Mouse (Mus musculus): ENCODE data around the gene Gng13. TPM values are rescaled to one million over a fixed set of nuclear protein-coding genes. Genes with fewer than 3 reads are reported as not detected.

Gene Gng13
- polyA plus RNA-seq, 1 experiment = 0.24 TPM

DNA sequence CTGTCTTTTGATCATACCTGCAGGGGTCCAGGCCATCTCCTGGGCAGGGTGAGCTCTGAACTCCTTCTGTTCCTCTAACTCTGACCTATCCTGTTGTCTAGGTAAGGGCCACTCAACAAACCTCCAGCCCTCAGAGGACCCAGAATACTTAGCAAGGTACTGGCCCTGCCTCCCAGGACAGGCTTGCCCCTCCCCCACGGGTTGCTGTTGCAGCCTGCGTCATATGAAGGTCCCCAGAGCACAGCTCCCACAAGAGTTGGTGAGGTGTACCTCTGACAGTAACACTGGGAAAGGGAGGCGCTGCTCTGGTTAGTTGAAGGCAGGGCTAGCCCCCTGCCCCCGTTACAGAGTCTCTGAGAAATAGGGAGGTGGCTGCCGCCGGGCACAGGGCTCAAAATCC is 841 bp upstream of the Gng13 start:
- H3K4me2 ChIP-seq (ENCODE audit: low read depth) = no peak overlapping the region
- H3K79me2 ChIP-seq (ENCODE audit: control insufficient read depth, insufficient read depth) = no peaks in the 10 kb centered on the region
- TF ChIP-seq MAX (IDR thresholded peaks at IDR 0.05; ENCODE audit: low read depth) (no peak), POLR2A (IDR thresholded peaks at IDR 0.05; ENCODE audit: insufficient read length, low read depth) (no peak), MYOD1 (IDR thresholded peaks at IDR 0.05; ENCODE audit: control insufficient read depth in 1 of 3, insufficient read length in 2 of 3, low read depth in 2 of 3) (no peak), E2F4 (IDR thresholded peaks at IDR 0.05; ENCODE audit: insufficient read depth) (no peak)
- no peak overlapping the region for H3ac ChIP-seq (ENCODE audit: control insufficient read depth, insufficient read length)
- H3K27me3 ChIP-seq (ENCODE audit: control insufficient read depth, insufficient read depth, insufficient read length) = peaks cover 29% of the 10 kb centered on the region
- H3K36me3 ChIP-seq (ENCODE audit: control insufficient read depth, insufficient read depth) = no peaks in the 10 kb centered on the region
- no peak overlapping the region for H3K4me3 ChIP-seq

DNA sequence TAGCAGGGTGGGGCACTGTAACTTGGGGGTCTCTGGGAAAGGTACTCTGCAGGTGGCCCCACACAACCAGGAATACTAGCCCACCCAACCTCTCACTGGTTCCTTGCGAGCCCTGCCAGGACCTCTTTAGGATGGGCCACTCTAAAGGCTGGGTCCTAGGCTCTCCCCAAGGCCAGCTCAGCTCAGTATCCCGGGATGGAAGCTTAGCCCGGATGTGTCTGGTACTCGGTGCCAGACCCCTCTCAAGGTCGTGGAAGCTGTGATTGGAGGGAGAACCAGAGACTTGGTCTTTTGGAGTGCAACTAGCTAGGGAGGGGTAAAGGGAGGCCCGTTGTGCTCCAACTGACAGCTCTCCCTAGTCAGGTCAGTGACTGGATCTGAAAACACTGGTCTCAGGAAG is 720 bp downstream of the Gng13 start:
- TF ChIP-seq TCF12 (IDR thresholded peaks at IDR 0.05; ENCODE audit: insufficient read depth, poor library complexity, severe bottlenecking) (no peak), E2F4 (IDR thresholded peaks at IDR 0.05; ENCODE audit: insufficient read depth) (no peak), USF1 (IDR thresholded peaks at IDR 0.05; ENCODE audit: low read depth) (no peak), SRF (IDR thresholded peaks at IDR 0.05; ENCODE audit: control insufficient read depth, insufficient read length, low read depth) (no peak), MAX (IDR thresholded peaks at IDR 0.05; ENCODE audit: low read depth) (no peak), MYOD1 (IDR thresholded peaks at IDR 0.05; ENCODE audit: control insufficient read depth in 1 of 3, insufficient read length in 2 of 3, low read depth in 2 of 3) (no peak), POLR2A (IDR thresholded peaks at IDR 0.05; ENCODE audit: insufficient read length, low read depth) (no peak), REST (IDR thresholded peaks at IDR 0.05; ENCODE audit: insufficient read depth, insufficient read length) (no peak)
- Histone ChIP-seq H3K4me2 (ENCODE audit: low read depth) (no peak overlapping the region), H3K4me3 (no peak overlapping the region), H3K79me2 (ENCODE audit: control insufficient read depth, insufficient read depth) (no peaks in the 10 kb centered on the region), H3ac (ENCODE audit: control insufficient read depth, insufficient read length) (no peak overlapping the region), H3K27me3 (ENCODE audit: control insufficient read depth, insufficient read depth, insufficient read length) (peaks cover 29% of the 10 kb centered on the region), H3K36me3 (ENCODE audit: control insufficient read depth, insufficient read depth) (no peaks in the 10 kb centered on the region)

DNA sequence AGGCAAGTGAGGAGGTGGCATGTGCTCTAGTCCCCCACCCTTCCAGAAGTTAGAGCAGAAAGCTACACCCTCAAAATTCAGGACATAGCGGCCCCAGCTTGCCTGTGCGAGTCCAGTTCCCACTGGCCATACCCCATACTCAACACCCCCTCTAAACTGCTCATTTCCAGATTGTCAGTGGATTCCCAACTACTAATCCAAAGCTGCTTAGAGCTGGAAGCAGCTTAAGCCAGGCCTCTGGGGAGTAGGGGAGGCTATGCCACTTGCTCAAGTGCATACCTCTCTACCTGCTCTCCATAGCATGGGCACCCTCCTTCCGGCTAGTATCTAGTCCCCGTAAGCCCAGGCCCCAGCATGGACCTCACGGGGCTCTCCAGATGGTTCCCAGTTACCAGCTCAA is 4.5 kb downstream of the Gng13 start:
- Histone ChIP-seq H3K4me2 (ENCODE audit: low read depth) (no peak overlapping the region), H3K79me2 (ENCODE audit: control insufficient read depth, insufficient read depth) (no peaks in the 10 kb centered on the region), H3K27me3 (ENCODE audit: control insufficient read depth, insufficient read depth, insufficient read length) (peaks cover 15% of the 10 kb centered on the region), H3K36me3 (ENCODE audit: control insufficient read depth, insufficient read depth) (no peaks in the 10 kb centered on the region), H3ac (ENCODE audit: control insufficient read depth, insufficient read length) (no peak overlapping the region), H3K4me3 (no peak overlapping the region)
- TF ChIP-seq TCF12 (IDR thresholded peaks at IDR 0.05; ENCODE audit: insufficient read depth, poor library complexity, severe bottlenecking) (no peak), POLR2AphosphoS2 (IDR thresholded peaks at IDR 0.05; ENCODE audit: insufficient read length, low read depth) (no peak), MAX (IDR thresholded peaks at IDR 0.05; ENCODE audit: low read depth) (no peak), REST (IDR thresholded peaks at IDR 0.05; ENCODE audit: insufficient read depth, insufficient read length) (no peak), MYOG (IDR thresholded peaks at IDR 0.05; ENCODE audit: control insufficient read depth in 1 of 3, insufficient read depth in 1 of 3, insufficient read length in 2 of 3, low read depth in 2 of 3) (no peak), TCF3 (IDR thresholded peaks at IDR 0.05; ENCODE audit: insufficient read length, low read depth) (no peak), POLR2A (IDR thresholded peaks at IDR 0.05; ENCODE audit: insufficient read length, low read depth) (no peak), CEBPB (IDR thresholded peaks at IDR 0.05; ENCODE audit: insufficient read depth, poor library complexity, severe bottlenecking) (no peak), USF1 (IDR thresholded peaks at IDR 0.05; ENCODE audit: low read depth) (no peak), SRF (IDR thresholded peaks at IDR 0.05; ENCODE audit: control insufficient read depth, insufficient read length, low read depth) (no peak), MYOD1 (IDR thresholded peaks at IDR 0.05; ENCODE audit: control insufficient read depth in 1 of 3, insufficient read length in 2 of 3, low read depth in 2 of 3) (no peak), E2F4 (IDR thresholded peaks at IDR 0.05; ENCODE audit: insufficient read depth) (no peak)

DNA sequence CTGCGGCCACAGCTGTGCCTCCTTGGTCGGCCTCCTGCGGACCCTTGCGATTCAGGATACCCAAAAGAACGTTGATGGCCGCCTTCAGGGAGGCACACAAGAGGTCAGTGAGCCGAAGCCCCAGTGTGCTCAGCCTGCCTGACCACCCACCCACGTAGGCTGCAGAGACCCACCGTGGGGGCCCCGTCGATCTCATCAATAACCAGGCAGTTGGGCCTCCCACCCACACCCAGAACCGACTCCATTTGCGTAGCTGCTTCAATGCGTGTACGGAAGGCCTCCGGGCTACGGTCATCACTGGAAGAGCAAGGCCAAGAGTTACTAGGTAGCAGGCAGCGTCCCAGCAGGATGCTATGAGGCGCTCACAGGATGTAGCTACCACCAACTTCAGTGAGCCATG is 6.5 kb downstream of the Gng13 start:
- Histone ChIP-seq H3K27me3 (ENCODE audit: control insufficient read depth, insufficient read depth, insufficient read length) (no peaks in the 10 kb centered on the region), H3K79me2 (ENCODE audit: control insufficient read depth, insufficient read depth) (peaks cover 3% of the 10 kb centered on the region), H3K36me3 (ENCODE audit: control insufficient read depth, insufficient read depth) (no peaks in the 10 kb centered on the region), H3K4me2 (ENCODE audit: low read depth) (no peak overlapping the region), H3ac (ENCODE audit: control insufficient read depth, insufficient read length) (no peak overlapping the region), H3K4me3 (no peak overlapping the region)
- TF ChIP-seq MYOG (IDR thresholded peaks at IDR 0.05; ENCODE audit: control insufficient read depth in 1 of 3, insufficient read depth in 1 of 3, insufficient read length in 2 of 3, low read depth in 2 of 3) = no peak
- no peak for TF ChIP-seq POLR2AphosphoS2 (IDR thresholded peaks at IDR 0.05; ENCODE audit: insufficient read length, low read depth)
- TF ChIP-seq CEBPB (IDR thresholded peaks at IDR 0.05; ENCODE audit: insufficient read depth, poor library complexity, severe bottlenecking) = no peak
- no peak for TF ChIP-seq MAX (IDR thresholded peaks at IDR 0.05; ENCODE audit: low read depth)
- no peak for TF ChIP-seq TCF3 (IDR thresholded peaks at IDR 0.05; ENCODE audit: insufficient read length, low read depth)
- no peak for TF ChIP-seq SRF (IDR thresholded peaks at IDR 0.05; ENCODE audit: control insufficient read depth, insufficient read length, low read depth)
- TF ChIP-seq E2F4 (IDR thresholded peaks at IDR 0.05; ENCODE audit: insufficient read depth) = no peak
- no peak for TF ChIP-seq REST (IDR thresholded peaks at IDR 0.05; ENCODE audit: insufficient read depth, insufficient read length)
- TF ChIP-seq USF1 (IDR thresholded peaks at IDR 0.05; ENCODE audit: low read depth) = no peak
- no peak for TF ChIP-seq POLR2A (IDR thresholded peaks at IDR 0.05; ENCODE audit: insufficient read length, low read depth)
- no peak for TF ChIP-seq TCF12 (IDR thresholded peaks at IDR 0.05; ENCODE audit: insufficient read depth, poor library complexity, severe bottlenecking)

DNA sequence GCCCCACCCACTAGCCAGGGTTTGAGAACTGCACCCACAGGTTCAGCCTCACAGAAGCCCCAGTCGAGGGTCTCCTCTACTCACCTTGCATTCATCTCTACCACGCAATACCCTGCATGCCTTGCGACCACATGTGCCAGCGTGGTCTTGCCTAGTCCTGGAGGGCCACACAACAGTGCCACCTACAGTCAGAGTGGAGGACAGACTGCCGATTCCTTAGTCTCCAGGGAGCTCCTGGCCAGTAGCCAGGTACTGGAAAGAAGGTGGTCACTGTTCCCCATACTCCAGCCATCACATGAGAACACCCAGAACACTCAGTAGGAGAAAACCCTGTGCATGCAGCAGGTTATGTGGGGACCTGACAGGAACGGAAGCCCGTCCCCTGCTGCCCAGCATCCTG is 6.9 kb downstream of the Gng13 start:
- Histone ChIP-seq H3K79me2 (ENCODE audit: control insufficient read depth, insufficient read depth) (peaks cover 5% of the 10 kb centered on the region), H3K4me2 (ENCODE audit: low read depth) (no peak overlapping the region), H3ac (ENCODE audit: control insufficient read depth, insufficient read length) (no peak overlapping the region), H3K4me3 (no peak overlapping the region), H3K27me3 (ENCODE audit: control insufficient read depth, insufficient read depth, insufficient read length) (no peaks in the 10 kb centered on the region), H3K36me3 (ENCODE audit: control insufficient read depth, insufficient read depth) (no peaks in the 10 kb centered on the region)
- TF ChIP-seq USF1 (IDR thresholded peaks at IDR 0.05; ENCODE audit: low read depth) (no peak), TCF12 (IDR thresholded peaks at IDR 0.05; ENCODE audit: insufficient read depth, poor library complexity, severe bottlenecking) (no peak), CEBPB (IDR thresholded peaks at IDR 0.05; ENCODE audit: insufficient read depth, poor library complexity, severe bottlenecking) (no peak), MYOG (IDR thresholded peaks at IDR 0.05; ENCODE audit: control insufficient read depth in 1 of 3, insufficient read depth in 1 of 3, insufficient read length in 2 of 3, low read depth in 2 of 3) (no peak), MAX (IDR thresholded peaks at IDR 0.05; ENCODE audit: low read depth) (no peak), REST (IDR thresholded peaks at IDR 0.05; ENCODE audit: insufficient read depth, insufficient read length) (no peak), MYOD1 (IDR thresholded peaks at IDR 0.05; ENCODE audit: control insufficient read depth in 1 of 3, insufficient read length in 2 of 3, low read depth in 2 of 3) (no peak), POLR2AphosphoS2 (IDR thresholded peaks at IDR 0.05; ENCODE audit: insufficient read length, low read depth) (no peak), POLR2A (IDR thresholded peaks at IDR 0.05; ENCODE audit: insufficient read length, low read depth) (no peak), TCF3 (IDR thresholded peaks at IDR 0.05; ENCODE audit: insufficient read length, low read depth) (no peak), SRF (IDR thresholded peaks at IDR 0.05; ENCODE audit: control insufficient read depth, insufficient read length, low read depth) (no peak), E2F4 (IDR thresholded peaks at IDR 0.05; ENCODE audit: insufficient read depth) (no peak)

Measured in myocyte (in vitro differentiated cells).